Mouse (Mus musculus): ENCODE data around the gene Cep55. TPM values are rescaled to one million over a fixed set of nuclear protein-coding genes. Genes with fewer than 3 reads are reported as not detected.

Cep55 gene
- polyA plus RNA-seq, 1 experiment from 2014 or later, result 5.4 TPM

DNA sequence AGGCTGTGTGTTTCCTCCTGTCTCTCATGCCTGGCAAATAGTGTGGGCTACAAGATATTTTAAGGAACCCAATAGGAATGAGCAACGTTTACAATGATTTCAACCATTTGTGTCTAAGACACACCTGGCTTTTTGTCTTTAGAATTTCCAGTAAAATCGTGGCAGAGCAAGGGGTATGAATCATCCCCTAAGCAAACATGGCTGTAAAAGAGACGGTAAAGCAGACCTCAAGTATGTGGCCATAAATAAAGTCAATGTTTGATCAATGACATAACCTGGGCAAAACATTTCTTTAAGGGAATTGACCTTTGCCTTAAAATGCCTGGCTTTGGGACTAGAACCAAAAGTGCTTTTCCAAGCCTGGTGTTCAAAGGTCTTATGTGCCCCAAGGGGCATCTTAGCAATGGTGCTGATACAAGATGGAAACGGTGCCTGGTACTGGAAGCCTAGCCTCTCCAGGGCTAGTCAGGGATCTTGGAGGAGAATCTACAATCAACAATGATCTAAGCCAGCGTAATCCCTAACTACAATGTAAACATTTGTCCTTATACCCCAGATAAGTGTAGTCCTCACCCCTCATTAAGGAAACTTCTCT is 28.2 kb downstream of the Cep55 start:
- no peak overlapping the region for H3K4me3 ChIP-seq (ENCODE audit: low read length)
- H3K4me1 ChIP-seq (ENCODE audit: control insufficient read depth, insufficient read depth, low read depth, low read length), result no peaks in the 10 kb centered on the region
- H3K27ac ChIP-seq (ENCODE audit: low read depth, low read length), result no peak overlapping the region
- no peak for ATAC-seq
- 83% methylated on average over 5 of the region's 5 CpGs for WGBS
- no peaks in the 10 kb centered on the region for H3K27me3 ChIP-seq (replicated peaks; ENCODE audit: control insufficient read depth, insufficient read depth, low read length)
- no peak overlapping the region for H3K9ac ChIP-seq (ENCODE audit: low read depth, low read length)
- H3K9me3 ChIP-seq (ENCODE audit: control insufficient read depth, low read length), result no peaks in the 10 kb centered on the region
- H3K36me3 ChIP-seq (ENCODE audit: control insufficient read depth, insufficient read depth, low read length), result no peaks in the 10 kb centered on the region
- no peak overlapping the region for H3K4me2 ChIP-seq (ENCODE audit: low read length)

DNA sequence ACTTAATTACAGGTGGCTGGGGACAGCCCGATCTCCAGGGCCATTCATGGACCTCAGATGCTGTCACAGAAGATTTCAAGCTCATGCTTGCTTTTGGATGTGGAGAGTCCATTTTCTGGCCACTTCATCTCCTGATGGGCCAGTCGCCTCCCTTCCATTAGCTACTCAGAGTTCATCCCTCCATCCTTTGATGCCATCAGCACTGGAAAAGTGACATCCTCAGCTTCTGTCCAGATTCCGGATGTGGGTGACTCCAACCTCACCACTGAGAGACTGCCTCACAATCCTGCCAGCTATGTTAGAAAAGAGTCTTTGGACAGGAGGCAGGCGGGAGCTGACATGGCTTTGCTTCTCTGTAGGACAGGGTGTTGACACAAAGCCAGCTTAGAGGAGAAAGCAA is 31.0 kb downstream of the Cep55 start:
- Histone ChIP-seq H3K4me3 (ENCODE audit: low read length) (no peak overlapping the region), H3K9ac (ENCODE audit: low read depth, low read length) (no peak overlapping the region), H3K27me3 (replicated peaks; ENCODE audit: control insufficient read depth, insufficient read depth, low read length) (no peaks in the 10 kb centered on the region), H3K4me2 (ENCODE audit: low read length) (no peak overlapping the region), H3K4me1 (ENCODE audit: control insufficient read depth, insufficient read depth, low read depth, low read length) (no peaks in the 10 kb centered on the region), H3K36me3 (ENCODE audit: control insufficient read depth, insufficient read depth, low read length) (no peaks in the 10 kb centered on the region), H3K27ac (ENCODE audit: low read depth, low read length) (no peak overlapping the region), H3K9me3 (ENCODE audit: control insufficient read depth, low read length) (no peaks in the 10 kb centered on the region)
- no peak for ATAC-seq
- WGBS, result 91% methylated on average over 4 of the region's 4 CpGs

DNA sequence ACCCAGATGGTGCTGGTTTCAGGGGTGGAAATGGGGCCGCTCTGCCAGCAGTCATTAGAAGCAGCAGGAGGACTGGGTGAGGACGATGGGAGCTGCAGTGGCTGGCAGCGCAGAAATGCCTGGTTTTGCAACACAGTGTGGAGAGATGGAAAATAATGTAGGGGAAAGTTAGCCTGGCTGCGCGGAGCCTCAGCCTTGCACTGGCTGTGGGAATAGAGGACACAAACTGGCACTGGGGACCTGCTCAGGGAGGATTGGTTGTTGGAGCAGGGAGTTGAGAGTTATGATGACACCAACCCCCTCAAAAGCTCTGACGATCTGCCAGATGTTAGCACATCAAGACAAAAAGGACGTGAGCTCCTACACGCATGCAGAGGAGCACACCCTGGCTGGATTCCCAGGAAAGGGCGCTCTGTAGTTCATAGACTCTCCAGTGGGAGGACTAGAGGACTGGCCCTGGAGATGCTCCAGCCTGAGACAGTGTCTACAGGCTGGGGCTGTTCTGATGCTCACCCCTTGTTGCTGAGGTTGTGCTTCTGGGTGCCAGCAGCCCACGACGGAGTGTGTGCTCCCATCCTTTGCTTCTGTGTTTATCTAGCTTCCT is 32.2 kb downstream of the Cep55 start:
- H3K9me3 ChIP-seq (ENCODE audit: control insufficient read depth, low read length), result no peaks in the 10 kb centered on the region
- H3K27ac ChIP-seq (ENCODE audit: low read depth, low read length), result no peak overlapping the region
- no peak overlapping the region for H3K4me2 ChIP-seq (ENCODE audit: low read length)
- no peaks in the 10 kb centered on the region for H3K36me3 ChIP-seq (ENCODE audit: control insufficient read depth, insufficient read depth, low read length)
- ATAC-seq, result peak; percentile 86
- WGBS, result 52% methylated on average over 11 of the region's 11 CpGs
- H3K4me1 ChIP-seq (ENCODE audit: control insufficient read depth, insufficient read depth, low read depth, low read length), result no peaks in the 10 kb centered on the region
- no peak overlapping the region for H3K4me3 ChIP-seq (ENCODE audit: low read length)
- peak overlapping the region; percentile 14; the same call in 1 of the 2 replicates for H3K9ac ChIP-seq (ENCODE audit: low read depth, low read length)
- H3K27me3 ChIP-seq (replicated peaks; ENCODE audit: control insufficient read depth, insufficient read depth, low read length), result no peaks in the 10 kb centered on the region

DNA sequence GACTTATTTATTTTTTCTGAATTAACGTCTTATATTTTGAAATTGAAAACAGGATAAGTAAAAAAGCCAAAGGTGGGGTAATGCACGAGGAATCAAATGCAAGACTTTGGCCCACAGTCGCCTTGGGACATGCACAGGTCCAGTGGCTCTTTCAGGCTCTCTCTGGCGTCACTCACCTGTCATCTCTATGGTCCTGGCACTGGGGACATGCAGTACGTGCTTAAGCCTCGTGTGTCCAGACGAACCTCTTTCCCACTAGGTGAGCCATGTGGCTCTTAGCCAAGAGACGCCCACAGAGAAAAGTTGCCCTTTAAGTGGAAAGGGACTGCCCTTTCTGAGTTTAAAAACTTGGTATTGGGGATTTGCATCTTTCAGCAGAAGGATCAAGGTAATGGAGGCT is 34.5 kb downstream of the Cep55 start:
- no peak overlapping the region for H3K9ac ChIP-seq (ENCODE audit: low read depth, low read length)
- H3K4me1 ChIP-seq (ENCODE audit: control insufficient read depth, insufficient read depth, low read depth, low read length), result no peaks in the 10 kb centered on the region
- H3K27me3 ChIP-seq (replicated peaks; ENCODE audit: control insufficient read depth, insufficient read depth, low read length), result no peaks in the 10 kb centered on the region; the same call in 1 of the 2 replicates
- H3K9me3 ChIP-seq (ENCODE audit: control insufficient read depth, low read length), result no peaks in the 10 kb centered on the region
- no peak overlapping the region for H3K27ac ChIP-seq (ENCODE audit: low read depth, low read length)
- ATAC-seq, result no peak
- H3K4me2 ChIP-seq (ENCODE audit: low read length), result no peak overlapping the region
- H3K36me3 ChIP-seq (ENCODE audit: control insufficient read depth, insufficient read depth, low read length), result no peaks in the 10 kb centered on the region
- no peak overlapping the region for H3K4me3 ChIP-seq (ENCODE audit: low read length)
- 86% methylated on average over 8 of the region's 8 CpGs for WGBS

DNA sequence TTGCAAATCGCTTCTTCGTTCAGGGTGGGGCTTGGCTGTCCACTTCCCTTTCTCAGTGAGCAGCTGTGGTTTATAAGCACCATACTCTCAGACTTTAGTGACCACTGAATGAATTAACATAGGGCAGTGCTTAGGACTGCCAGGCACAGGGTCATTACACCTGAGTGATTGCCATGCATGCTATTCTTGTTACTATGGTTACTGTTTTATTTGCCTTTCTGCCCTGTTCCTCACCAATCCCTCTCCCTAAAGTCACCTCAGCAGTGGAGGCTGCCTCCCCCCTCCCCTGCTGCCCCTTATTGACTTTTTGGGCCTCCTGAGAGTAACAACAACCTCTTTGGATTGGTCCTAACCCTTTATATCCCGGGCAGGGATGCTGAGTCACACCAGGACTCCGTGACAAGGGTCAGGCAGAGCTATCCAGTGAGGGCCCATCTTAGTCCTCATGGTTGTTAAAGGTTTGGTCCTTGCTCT is 36.7 kb downstream of the Cep55 start:
- Histone ChIP-seq H3K4me2 (ENCODE audit: low read length) (no peak overlapping the region), H3K27me3 (replicated peaks; ENCODE audit: control insufficient read depth, insufficient read depth, low read length) (peaks cover 9% of the 10 kb centered on the region), H3K9ac (ENCODE audit: low read depth, low read length) (no peak overlapping the region), H3K36me3 (ENCODE audit: control insufficient read depth, insufficient read depth, low read length) (no peaks in the 10 kb centered on the region), H3K27ac (ENCODE audit: low read depth, low read length) (no peak overlapping the region), H3K4me3 (ENCODE audit: low read length) (no peak overlapping the region), H3K4me1 (ENCODE audit: control insufficient read depth, insufficient read depth, low read depth, low read length) (no peaks in the 10 kb centered on the region), H3K9me3 (ENCODE audit: control insufficient read depth, low read length) (no peaks in the 10 kb centered on the region)
- ATAC-seq, result no peak
- 50% methylated on average over 4 of the region's 4 CpGs for WGBS

DNA sequence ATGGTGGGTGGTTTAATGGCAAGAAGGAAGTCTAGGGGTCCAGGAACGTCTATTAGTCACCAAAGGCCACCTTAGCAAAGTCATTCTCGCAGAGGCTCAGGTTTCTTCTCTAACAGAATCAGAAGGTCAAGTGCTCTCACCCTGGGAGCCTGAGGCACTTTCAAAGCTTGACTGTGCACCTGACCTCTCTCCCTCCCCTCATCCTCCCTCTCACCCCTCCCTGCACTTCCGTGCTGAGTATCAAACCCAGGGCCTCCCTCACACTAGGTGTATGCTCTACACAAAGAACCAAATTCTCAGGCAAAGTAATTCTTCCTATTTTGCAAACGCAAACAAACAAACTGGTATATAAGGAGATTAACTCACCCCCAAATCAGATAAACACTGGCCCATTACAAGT is 41.4 kb downstream of the Cep55 start:
- H3K36me3 ChIP-seq (ENCODE audit: control insufficient read depth, insufficient read depth, low read length), result no peaks in the 10 kb centered on the region
- H3K4me2 ChIP-seq (ENCODE audit: low read length), result no peak overlapping the region
- no peak for ATAC-seq
- no peak overlapping the region for H3K4me3 ChIP-seq (ENCODE audit: low read length)
- no peak overlapping the region for H3K9ac ChIP-seq (ENCODE audit: low read depth, low read length)
- H3K27me3 ChIP-seq (replicated peaks; ENCODE audit: control insufficient read depth, insufficient read depth, low read length), result peaks cover 35% of the 10 kb centered on the region
- H3K4me1 ChIP-seq (ENCODE audit: control insufficient read depth, insufficient read depth, low read depth, low read length), result peaks cover 4% of the 10 kb centered on the region; the same call in 1 of the 2 replicates
- no peak overlapping the region for H3K27ac ChIP-seq (ENCODE audit: low read depth, low read length)
- no peaks in the 10 kb centered on the region for H3K9me3 ChIP-seq (ENCODE audit: control insufficient read depth, low read length)
- WGBS, result 11% methylated on average over 4 of the region's 4 CpGs

DNA sequence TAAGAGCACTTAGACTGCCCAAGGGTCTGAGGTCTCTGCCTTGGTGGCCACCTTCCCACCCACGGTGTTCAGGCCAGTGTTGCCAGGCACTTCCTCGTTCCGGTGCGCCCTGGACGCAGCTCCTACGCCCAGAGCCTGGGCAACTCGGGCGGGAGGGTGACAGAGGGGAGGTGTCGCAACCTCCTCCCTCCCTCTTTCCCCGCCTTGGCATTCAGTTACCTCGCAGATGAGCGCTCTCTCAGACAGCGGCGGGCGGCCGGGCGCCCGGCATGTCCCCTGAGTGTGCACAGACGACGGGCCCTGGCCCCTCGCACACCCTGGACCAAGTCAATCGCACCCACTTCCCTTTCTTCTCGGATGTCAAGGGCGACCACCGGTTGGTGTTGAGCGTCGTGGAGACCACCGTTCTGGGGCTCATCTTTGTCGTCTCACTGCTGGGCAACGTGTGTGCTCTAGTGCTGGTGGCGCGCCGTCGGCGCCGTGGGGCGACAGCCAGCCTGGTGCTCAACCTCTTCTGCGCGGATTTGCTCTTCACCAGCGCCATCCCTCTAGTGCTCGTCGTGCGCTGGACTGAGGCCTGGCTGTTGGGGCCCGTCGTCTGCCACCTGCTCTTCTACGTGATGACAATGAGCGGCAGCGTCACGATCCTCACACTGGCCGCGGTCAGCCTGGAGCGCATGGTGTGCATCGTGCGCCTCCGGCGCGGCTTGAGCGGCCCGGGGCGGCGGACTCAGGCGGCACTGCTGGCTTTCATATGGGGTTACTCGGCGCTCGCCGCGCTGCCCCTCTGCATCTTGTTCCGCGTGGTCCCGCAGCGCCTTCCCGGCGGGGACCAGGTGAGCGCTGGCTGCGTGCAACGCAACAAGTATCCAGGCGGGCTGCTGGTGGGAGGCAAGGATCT is 42.3 kb downstream of the Cep55 start, which contains the start of gene Ffar4:
Gene Ffar4, plus strand, starts transcription at position 214 of the 901 bp plus-strand sequence.
- Histone ChIP-seq H3K9ac (ENCODE audit: low read depth, low read length) (peak within 1 kb of the TSS; percentile 54), H3K27ac (ENCODE audit: low read depth, low read length) (no peak within 1 kb of the TSS), H3K36me3 (ENCODE audit: control insufficient read depth, insufficient read depth, low read length) (no peaks in the 10 kb centered on the region), H3K4me1 (ENCODE audit: control insufficient read depth, insufficient read depth, low read depth, low read length) (peaks cover 4% of the 10 kb centered on the region; the same call in 1 of the 2 replicates), H3K4me2 (ENCODE audit: low read length) (peak within 1 kb of the TSS; percentile 68), H3K27me3 (replicated peaks; ENCODE audit: control insufficient read depth, insufficient read depth, low read length) (peaks cover 35% of the 10 kb centered on the region), H3K9me3 (ENCODE audit: control insufficient read depth, low read length) (no peaks in the 10 kb centered on the region), H3K4me3 (ENCODE audit: low read length) (peak within 1 kb of the TSS; percentile 41)
- WGBS, result 1% methylated on average over 68 of the region's 77 CpGs
- ATAC-seq, result peak; percentile 58

DNA sequence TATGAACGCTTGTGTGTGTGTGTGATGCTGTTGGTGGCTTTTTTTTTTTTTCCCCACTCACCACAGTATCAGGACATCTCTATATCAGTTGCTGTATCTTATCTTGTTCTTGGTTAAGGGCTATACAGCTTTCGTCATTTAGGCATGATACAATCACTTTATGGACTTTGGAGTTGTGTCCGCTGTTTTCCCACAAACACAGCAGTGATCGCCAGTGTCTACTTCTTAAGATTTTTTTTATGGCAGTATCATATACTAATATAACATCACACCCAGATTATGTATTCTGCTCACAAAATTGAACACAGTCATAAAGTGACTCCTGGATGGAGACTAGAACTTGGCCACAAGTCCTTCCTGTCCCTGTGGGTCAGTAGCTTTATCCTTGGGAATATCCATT is 53.1 kb downstream of the Cep55 start:
- no peaks in the 10 kb centered on the region for H3K36me3 ChIP-seq (ENCODE audit: control insufficient read depth, insufficient read depth, low read length)
- WGBS, result 96% methylated on average over 4 of the region's 4 CpGs
- no peak for ATAC-seq

More for the DNA sequence above, 53.1 kb downstream of the Cep55 start:
- Histone ChIP-seq H3K4me2 (ENCODE audit: low read length) (no peak overlapping the region), H3K27me3 (replicated peaks; ENCODE audit: control insufficient read depth, insufficient read depth, low read length) (no peaks in the 10 kb centered on the region), H3K4me1 (ENCODE audit: control insufficient read depth, insufficient read depth, low read depth, low read length) (no peaks in the 10 kb centered on the region), H3K9ac (ENCODE audit: low read depth, low read length) (no peak overlapping the region), H3K9me3 (ENCODE audit: control insufficient read depth, low read length) (no peaks in the 10 kb centered on the region), H3K27ac (ENCODE audit: low read depth, low read length) (no peak overlapping the region), H3K4me3 (ENCODE audit: low read length) (no peak overlapping the region)

All from hindbrain, embryonic 16.5 days (tissue).